Mouse (Mus musculus): ENCODE measurements at regions not wholly inside any gene's neighbourhood (a gene's known extent, or its start where the extent isn't known, plus 50 kb on each side); places are given as distances from the start of the nearest gene placed in this dataset.

DNA sequence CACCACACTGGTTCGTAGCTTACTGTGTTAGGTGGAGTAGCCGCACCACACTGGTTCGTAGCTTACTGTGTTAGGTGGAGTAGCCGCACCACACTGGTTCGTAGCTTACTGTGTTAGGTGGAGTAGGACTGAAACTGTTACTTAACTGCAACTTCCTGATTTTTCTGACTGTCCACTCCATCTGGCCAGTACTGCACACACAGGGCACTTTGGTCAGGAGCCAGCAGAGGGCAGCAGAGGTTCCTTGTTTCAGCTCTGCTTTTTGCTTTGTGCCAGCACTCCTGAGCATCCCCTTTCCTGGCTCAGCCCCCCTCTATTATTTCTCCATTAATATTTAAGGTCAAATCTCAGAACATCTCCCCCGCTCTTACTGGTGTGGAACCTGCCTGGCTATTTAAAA lies 705.2 kb upstream of the 4930444P10Rik start:
- no peak for TF ChIP-seq POLR2A (IDR thresholded peaks at IDR 0.05; ENCODE audit: borderline replicate concordance, extremely low read depth, insufficient read depth, insufficient read length, poor library complexity, severe bottlenecking)
- TF ChIP-seq CTCF (IDR thresholded peaks at IDR 0.05; ENCODE audit: borderline replicate concordance, extremely low read depth, insufficient read depth, insufficient read length), result peak; percentile 86
